Mouse (Mus musculus): Measurements from ENCODE around the gene Vmn1r211. TPM values are rescaled to one million over a fixed set of nuclear protein-coding genes. Genes with fewer than 3 reads are reported as not detected.
"Not testable (repeated sequence)": the region's sequence is repeated elsewhere in the genome, so short reads cannot be mapped to it uniquely, and the experiment has no call there.

Vmn1r211 gene
- not detected in 2 replicates for polyA plus RNA-seq (2015; fragmentation: Nextera tagmentation; extraction: Ambion mirVana)

DNA sequence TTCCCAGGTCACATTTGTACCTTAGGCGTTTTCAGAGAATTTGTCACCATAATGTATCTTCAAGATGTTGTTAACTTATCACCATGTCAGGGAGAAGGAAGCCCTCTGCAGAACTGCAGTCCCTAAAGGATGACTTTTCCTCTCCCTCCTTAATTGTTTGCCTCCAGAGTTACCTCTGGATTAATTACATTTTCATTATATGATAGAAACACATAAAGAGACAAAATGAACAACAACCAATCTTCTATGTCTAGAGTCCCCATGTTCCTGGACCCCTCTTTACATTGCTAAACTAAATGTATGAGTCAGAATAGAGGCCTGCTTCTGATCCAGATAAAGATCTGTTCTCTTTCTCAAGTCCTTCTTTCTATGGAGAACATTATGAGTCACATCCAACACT is at the start of gene Vmn1r211:
TSS of gene Vmn1r211 (minus strand) at position 101 of the 400 bp plus-strand sequence.
- H3K9me3 ChIP-seq: no peaks in the 10 kb centered on the region
- no peak within 1 kb of the TSS for H3K4me3 ChIP-seq
- H3K4me2 ChIP-seq: no peak within 1 kb of the TSS
- H3K9ac ChIP-seq: no peak within 1 kb of the TSS
- no peak for ATAC-seq (ENCODE audit: low read depth)
- H3K27me3 ChIP-seq: no peaks in the 10 kb centered on the region
- H3K27ac ChIP-seq (replicated peaks): no peak within 1 kb of the TSS
- WGBS: 70% methylated on average over 1 of the region's 1 CpGs
- no peaks in the 10 kb centered on the region for H3K36me3 ChIP-seq
- H3K4me1 ChIP-seq (replicated peaks): no peaks in the 10 kb centered on the region

DNA sequence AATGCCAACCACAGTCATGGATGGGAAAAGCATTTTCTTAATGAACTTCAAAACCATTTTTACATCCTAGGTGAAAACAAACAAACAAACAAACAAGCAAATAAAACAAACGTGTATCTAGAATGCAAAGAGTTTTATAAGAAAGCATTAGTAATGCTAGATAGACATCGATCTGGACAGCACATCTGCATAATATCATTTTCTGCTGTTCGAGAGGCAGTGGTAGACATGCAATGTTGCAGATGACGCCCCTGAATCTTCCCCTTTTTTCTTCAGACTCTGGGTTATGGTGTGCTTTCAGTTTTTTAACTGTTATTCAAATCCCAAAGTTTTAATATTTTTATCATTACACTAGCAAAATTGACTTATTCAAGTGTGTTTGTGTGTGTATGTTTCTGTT is 26.7 kb upstream of the Vmn1r211 start, which contains the start of gene Vmn1r212:
TSS of gene Vmn1r212 (minus strand) at position 101 of the 400 bp plus-strand sequence.
- ATAC-seq (ENCODE audit: low read depth): no peak
- no peak within 1 kb of the TSS for H3K4me3 ChIP-seq
- no peak within 1 kb of the TSS for H3K4me2 ChIP-seq
- no peaks in the 10 kb centered on the region for H3K27me3 ChIP-seq
- 86% methylated on average over 4 of the region's 4 CpGs for WGBS
- no peaks in the 10 kb centered on the region for H3K36me3 ChIP-seq
- no peaks in the 10 kb centered on the region for H3K4me1 ChIP-seq (replicated peaks)
- no peak within 1 kb of the TSS for H3K9ac ChIP-seq
- H3K27ac ChIP-seq (replicated peaks): no peak within 1 kb of the TSS
- no peaks in the 10 kb centered on the region for H3K9me3 ChIP-seq

DNA sequence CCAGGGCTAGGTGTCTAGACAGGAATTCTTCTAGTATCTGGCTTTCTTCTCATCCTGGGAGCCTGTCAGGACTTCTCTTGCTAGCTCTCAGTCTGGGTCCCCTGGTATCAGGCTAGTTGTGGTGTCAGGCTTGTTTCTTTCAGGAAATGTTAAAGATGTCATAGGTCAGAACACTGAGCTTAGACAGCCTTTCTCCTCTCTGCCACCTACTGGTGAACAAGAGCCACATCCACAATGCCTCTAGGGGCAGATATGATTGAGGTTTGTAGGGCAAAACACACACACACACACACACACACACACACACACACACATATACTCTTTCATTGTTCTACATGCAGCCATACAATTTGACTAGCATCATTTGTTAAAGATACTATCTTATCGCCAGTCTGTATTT is 21.9 kb upstream of the Vmn1r211 start:
- no peak overlapping the region for H3K9ac ChIP-seq
- no peak overlapping the region for H3K27ac ChIP-seq (replicated peaks)
- H3K4me2 ChIP-seq: no peak overlapping the region
- no peaks in the 10 kb centered on the region for H3K9me3 ChIP-seq
- H3K4me1 ChIP-seq (replicated peaks): no peaks in the 10 kb centered on the region
- WGBS: 93% methylated on average over 1 of the region's 1 CpGs
- H3K27me3 ChIP-seq: no peaks in the 10 kb centered on the region
- ATAC-seq (ENCODE audit: low read depth): no peak
- no peaks in the 10 kb centered on the region for H3K36me3 ChIP-seq
- no peak overlapping the region for H3K4me3 ChIP-seq

DNA sequence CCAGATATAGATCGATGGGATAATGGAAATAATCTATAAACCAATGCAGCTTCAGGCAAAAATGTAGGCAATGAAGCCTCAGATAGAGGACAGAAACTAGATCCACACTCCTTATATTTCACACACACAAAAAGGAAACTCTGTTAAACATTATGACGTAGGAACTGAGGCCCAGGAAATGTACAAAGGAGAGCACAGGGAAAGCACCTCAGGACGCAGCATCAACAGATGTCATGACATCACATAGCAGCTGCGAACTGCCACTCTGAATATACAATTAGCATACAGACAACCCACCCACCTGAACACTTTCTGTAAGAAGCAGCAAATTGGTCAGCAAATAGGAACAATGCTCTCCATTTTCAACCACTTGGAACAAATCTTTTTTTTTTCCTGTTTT is 2.6 kb downstream of the Vmn1r211 start:
- WGBS: 82% methylated on average over 4 of the region's 4 CpGs
- Histone ChIP-seq H3K9ac (no peak overlapping the region), H3K36me3 (no peaks in the 10 kb centered on the region), H3K4me2 (no peak overlapping the region), H3K27me3 (no peaks in the 10 kb centered on the region), H3K4me3 (no peak overlapping the region), H3K4me1 (replicated peaks) (no peaks in the 10 kb centered on the region), H3K27ac (replicated peaks) (no peak overlapping the region), H3K9me3 (no peaks in the 10 kb centered on the region)
- no peak for ATAC-seq (ENCODE audit: low read depth)

DNA sequence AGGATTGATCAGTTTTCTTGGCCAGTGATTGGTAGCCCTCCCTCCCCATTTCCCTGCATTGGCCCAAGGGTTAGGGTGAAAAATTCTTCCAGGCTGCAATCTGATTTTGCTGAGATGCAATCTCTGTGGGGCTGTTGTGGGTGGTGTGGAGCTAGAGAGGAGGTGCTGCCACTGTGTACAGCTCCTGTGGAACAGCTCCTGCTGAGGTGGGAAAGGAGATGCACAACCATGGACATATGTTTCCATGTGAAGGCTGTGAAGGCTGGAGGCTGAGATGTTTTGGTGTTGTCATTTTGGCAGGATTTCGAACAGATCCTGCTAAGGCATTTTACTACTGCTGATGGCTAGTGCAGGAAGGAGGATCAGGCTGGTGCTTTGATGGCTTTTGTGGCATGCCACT is 10.6 kb downstream of the Vmn1r211 start:
- ATAC-seq (ENCODE audit: low read depth): no peak
- Histone ChIP-seq H3K9me3 (no peaks in the 10 kb centered on the region), H3K36me3 (no peaks in the 10 kb centered on the region), H3K4me2 (no peak overlapping the region), H3K9ac (no peak overlapping the region), H3K27me3 (no peaks in the 10 kb centered on the region), H3K27ac (replicated peaks) (no peak overlapping the region), H3K4me1 (replicated peaks) (no peaks in the 10 kb centered on the region), H3K4me3 (no peak overlapping the region)
- WGBS: 83% methylated on average over 1 of the region's 1 CpGs

DNA sequence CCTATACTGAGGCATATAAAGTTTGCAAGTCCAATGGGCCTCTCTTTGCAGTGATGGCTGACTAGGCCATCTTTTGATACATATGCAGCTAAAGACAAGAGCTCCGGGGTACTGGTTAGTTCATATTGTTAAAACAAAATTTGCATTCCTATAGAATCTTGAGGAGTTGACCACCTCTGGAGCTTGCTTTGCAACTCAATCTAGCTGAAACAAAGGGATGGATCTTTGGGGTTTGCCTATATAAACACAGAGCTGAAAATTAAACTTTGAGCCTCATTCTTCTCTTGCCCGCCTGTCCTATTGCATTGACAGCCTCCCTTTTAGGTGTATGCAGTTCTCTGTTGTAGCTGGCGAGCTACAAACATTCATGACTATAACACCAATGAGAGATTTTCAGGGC is 13.1 kb downstream of the Vmn1r211 start:
- H3K27ac ChIP-seq (replicated peaks); H3K4me2 ChIP-seq; H3K4me3 ChIP-seq; H3K36me3 ChIP-seq; H3K4me1 ChIP-seq (replicated peaks); H3K9ac ChIP-seq; ATAC-seq (ENCODE audit: low read depth); H3K9me3 ChIP-seq; H3K27me3 ChIP-seq: not testable (repeated sequence)
- 46% methylated on average over 3 of the region's 3 CpGs for WGBS

DNA sequence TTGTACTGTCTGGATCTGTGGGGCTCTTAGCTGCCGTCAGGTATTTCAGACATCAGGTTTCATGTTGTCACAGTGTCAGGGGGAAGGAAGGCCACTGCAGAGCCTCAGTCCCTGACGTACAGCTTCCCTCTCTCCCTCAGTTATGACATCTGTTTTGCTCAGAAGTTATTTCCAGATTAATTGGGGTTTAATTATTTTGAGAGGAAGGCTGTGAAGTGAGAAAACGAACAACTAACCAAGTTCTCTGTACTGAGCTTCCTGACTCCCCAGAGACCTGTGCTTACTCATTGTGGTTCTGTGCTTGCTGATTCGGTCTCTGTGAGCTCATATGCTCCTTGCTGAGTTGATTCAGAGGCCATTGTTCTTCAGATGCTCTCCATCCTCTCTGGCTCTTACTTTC is 26.1 kb downstream of the Vmn1r211 start, which contains the start of gene Vmn1r210:
TSS of gene Vmn1r210 (minus strand) at position 101 of the 400 bp plus-strand sequence.
- WGBS: 71% methylated on average over 4 of the region's 4 CpGs
- Histone ChIP-seq H3K9me3 (no peaks in the 10 kb centered on the region), H3K4me3 (no peak within 1 kb of the TSS), H3K4me2 (no peak within 1 kb of the TSS), H3K4me1 (replicated peaks) (0 out of 2 replicates have a peak, but pooled peaks cover 3% of the 10 kb centered on the region), H3K9ac (no peak within 1 kb of the TSS), H3K27ac (replicated peaks) (no peak within 1 kb of the TSS), H3K36me3 (no peaks in the 10 kb centered on the region), H3K27me3 (no peaks in the 10 kb centered on the region)
- ATAC-seq (ENCODE audit: low read depth): no peak

DNA sequence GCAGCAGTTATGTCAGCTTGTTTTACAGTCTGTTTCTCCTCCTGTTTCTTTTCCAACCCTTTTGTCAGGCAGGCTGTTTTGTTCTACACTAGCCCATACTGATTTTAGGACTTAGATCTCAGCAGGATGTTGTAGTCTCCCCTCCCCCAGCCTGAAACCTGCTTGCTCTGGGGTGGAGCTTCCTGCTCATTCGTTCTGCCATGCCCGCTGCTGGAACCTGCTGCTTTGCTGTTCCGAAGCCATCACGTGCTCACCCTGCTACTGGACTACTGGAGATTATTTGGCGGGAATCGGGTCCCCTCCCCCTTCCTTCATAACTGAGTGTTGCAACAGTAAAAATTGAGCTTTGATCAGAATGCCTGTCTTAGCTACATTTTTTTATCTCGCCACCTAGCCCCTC is 28.0 kb downstream of the Vmn1r211 start:
- 0 out of 2 replicates have a peak overlapping the region, but pooled peaks have one; percentile 14 for H3K4me2 ChIP-seq
- not testable (repeated sequence) for H3K4me1 ChIP-seq (replicated peaks); H3K36me3 ChIP-seq; ATAC-seq (ENCODE audit: low read depth); H3K4me3 ChIP-seq; H3K9ac ChIP-seq; H3K27me3 ChIP-seq; H3K27ac ChIP-seq (replicated peaks); H3K9me3 ChIP-seq
- WGBS: 33% methylated on average over 7 of the region's 7 CpGs

DNA sequence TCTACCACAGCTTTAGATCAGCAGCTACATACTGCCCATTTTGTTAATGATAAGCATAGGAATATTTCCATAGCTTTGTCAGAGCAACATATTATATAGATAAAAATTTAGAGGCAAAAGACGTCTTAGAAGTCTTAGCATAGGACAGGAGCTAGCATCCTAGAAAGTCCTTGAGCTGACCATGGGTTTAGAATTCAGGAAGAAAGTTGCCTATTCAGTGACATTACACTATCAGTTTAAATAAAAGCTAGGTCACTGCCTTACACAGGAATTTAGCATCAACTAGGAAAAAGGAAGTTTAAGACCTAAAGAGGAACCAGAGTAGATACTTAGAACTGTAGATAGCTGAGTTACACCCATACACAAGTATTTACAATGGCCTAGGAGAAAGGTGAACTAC is 35.8 kb downstream of the Vmn1r211 start:
- H3K9ac ChIP-seq; H3K9me3 ChIP-seq; H3K4me1 ChIP-seq (replicated peaks); H3K27ac ChIP-seq (replicated peaks); H3K27me3 ChIP-seq; H3K4me3 ChIP-seq; H3K4me2 ChIP-seq; ATAC-seq (ENCODE audit: low read depth); H3K36me3 ChIP-seq: not testable (repeated sequence)
- WGBS: 90% methylated on average over 1 of the region's 1 CpGs

DNA sequence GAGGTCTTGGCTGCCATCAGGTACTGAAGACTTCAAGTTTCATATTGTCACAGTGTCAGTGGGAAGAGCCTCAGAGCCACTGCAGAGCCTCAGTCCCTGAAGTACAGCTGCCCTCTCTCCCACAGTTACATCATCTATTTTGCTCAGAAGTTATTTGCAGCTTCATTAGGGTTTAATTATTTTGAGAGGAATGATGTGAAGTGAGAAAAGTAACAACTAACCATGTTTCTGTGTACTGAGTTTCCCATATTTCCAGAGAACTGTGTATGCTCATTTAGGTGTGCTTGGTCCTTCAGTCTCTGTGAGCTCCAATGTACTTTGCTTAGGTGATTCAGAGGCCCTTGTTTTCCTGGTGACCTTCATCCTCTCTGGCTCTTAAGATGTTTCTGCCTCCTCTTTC is 47.8 kb downstream of the Vmn1r211 start, which contains the start of gene Vmn1r209:
TSS of gene Vmn1r209 (minus strand) at position 101 of the 400 bp plus-strand sequence.
- not testable (repeated sequence) for H3K4me1 ChIP-seq (replicated peaks); H3K4me2 ChIP-seq; H3K27me3 ChIP-seq; ATAC-seq (ENCODE audit: low read depth); H3K27ac ChIP-seq (replicated peaks); H3K4me3 ChIP-seq; H3K9me3 ChIP-seq; H3K36me3 ChIP-seq; H3K9ac ChIP-seq

Other genes starting within 250 kb of the Vmn1r211 start
- gene Vmn1r206, start 233.3 kb downstream of the Vmn1r211 start, polyA plus RNA-seq (2015; fragmentation: Nextera tagmentation; extraction: Ambion mirVana): not detected in 2 replicates
- not detected in 2 replicates for gene Vmn1r207-ps, start 127.9 kb downstream of the Vmn1r211 start, polyA plus RNA-seq (2015; fragmentation: Nextera tagmentation; extraction: Ambion mirVana)
- not detected in 2 replicates for gene Vmn1r208, start 80.2 kb downstream of the Vmn1r211 start, polyA plus RNA-seq (2015; fragmentation: Nextera tagmentation; extraction: Ambion mirVana)
- not detected in 2 replicates for gene Vmn1r209, start 47.9 kb downstream of the Vmn1r211 start, polyA plus RNA-seq (2015; fragmentation: Nextera tagmentation; extraction: Ambion mirVana)
- gene Vmn1r210, start 26.2 kb downstream of the Vmn1r211 start, polyA plus RNA-seq (2015; fragmentation: Nextera tagmentation; extraction: Ambion mirVana): not detected in 2 replicates
- gene Vmn1r212, start 26.6 kb upstream of the Vmn1r211 start, polyA plus RNA-seq (2015; fragmentation: Nextera tagmentation; extraction: Ambion mirVana): not detected in 2 replicates
- not detected in 2 replicates for gene Vmn1r213, start 150.1 kb upstream of the Vmn1r211 start, polyA plus RNA-seq (2015; fragmentation: Nextera tagmentation; extraction: Ambion mirVana)
- gene Vmn1r214, start 172.9 kb upstream of the Vmn1r211 start, polyA plus RNA-seq (2015; fragmentation: Nextera tagmentation; extraction: Ambion mirVana): not detected in 2 replicates
- gene Vmn1r215, start 210.5 kb upstream of the Vmn1r211 start, polyA plus RNA-seq (2015; fragmentation: Nextera tagmentation; extraction: Ambion mirVana): not detected in 2 replicates

Data from neural tube, embryonic 13.5 days (tissue).